Mouse (Mus musculus): ENCODE data around the gene Gm5089. TPM values are rescaled to one million over a fixed set of nuclear protein-coding genes. Genes with fewer than 3 reads are reported as not detected.
"Not testable (repeated sequence)": the region's sequence is repeated elsewhere in the genome, so short reads cannot be mapped to it uniquely, and the experiment has no call there.

The Gm5089 gene
- polyA plus RNA-seq, 1 experiment from 2014 or later: not detected

GRCm38 (mm10) chr14:122464351-122464762 lies 13.4 kb upstream of the Gm5089 start:
- no peak overlapping the region for H3K27ac ChIP-seq (ENCODE audit: low read length)
- 0 out of 2 replicates have a peak, but pooled peaks have one; percentile 4 for ATAC-seq (ENCODE audit: low FRiP score, low TSS enrichment)

GRCm38 (mm10) chr14:122463734-122464341 lies 12.9 kb upstream of the Gm5089 start:
- H3K27ac ChIP-seq (ENCODE audit: low read length); H3K9me3 ChIP-seq (ENCODE audit: low read length); H3K36me3 ChIP-seq (ENCODE audit: insufficient read depth, low read length): not testable (repeated sequence)
- peak; percentile 74; the same call in 1 of the 2 replicates for ATAC-seq (ENCODE audit: low FRiP score, low TSS enrichment)
- WGBS: under 1% methylated on average over 51 of the region's 58 CpGs
- peak overlapping the region; percentile 22; the same call in 1 of the 2 replicates for H3K9ac ChIP-seq (replicated peaks; ENCODE audit: low read length)
- peaks cover 20% of the 10 kb centered on the region for H3K4me1 ChIP-seq (ENCODE audit: insufficient read depth, low read length)
- peak overlapping the region; percentile 51 for H3K4me3 ChIP-seq (ENCODE audit: low read length)
- H3K27me3 ChIP-seq (ENCODE audit: insufficient read depth, low read length): peaks cover 88% of the 10 kb centered on the region
- H3K4me2 ChIP-seq (replicated peaks; ENCODE audit: low read depth, low read length): peak overlapping the region; percentile 84

More at GRCm38 (mm10) chr14:122464351-122464762, 13.4 kb upstream of the Gm5089 start:
- Histone ChIP-seq H3K9ac (replicated peaks; ENCODE audit: low read length) (peak overlapping the region; percentile 22; the same call in 1 of the 2 replicates), H3K4me2 (replicated peaks; ENCODE audit: low read depth, low read length) (peak overlapping the region; percentile 84), H3K27me3 (ENCODE audit: insufficient read depth, low read length) (peaks cover 93% of the 10 kb centered on the region), H3K36me3 (ENCODE audit: insufficient read depth, low read length) (no peaks in the 10 kb centered on the region), H3K4me1 (ENCODE audit: insufficient read depth, low read length) (peaks cover 20% of the 10 kb centered on the region), H3K4me3 (ENCODE audit: low read length) (peak overlapping the region; percentile 51), H3K9me3 (ENCODE audit: low read length) (no peaks in the 10 kb centered on the region)
- WGBS: under 1% methylated on average over 37 of the region's 62 CpGs

GRCm38 (mm10) chr14:122463080-122463691 lies 12.3 kb upstream of the Gm5089 start:
- no peak overlapping the region for H3K27ac ChIP-seq (ENCODE audit: low read length)

GRCm38 (mm10) chr14:122462689-122463079 lies 11.8 kb upstream of the Gm5089 start:
- H3K4me2 ChIP-seq (replicated peaks; ENCODE audit: low read depth, low read length): no peak overlapping the region
- WGBS: 16% methylated on average over 17 of the region's 17 CpGs
- ATAC-seq (ENCODE audit: low FRiP score, low TSS enrichment): 0 out of 2 replicates have a peak, but pooled peaks have one; percentile 14
- no peaks in the 10 kb centered on the region for H3K9me3 ChIP-seq (ENCODE audit: low read length)
- peaks cover 20% of the 10 kb centered on the region for H3K4me1 ChIP-seq (ENCODE audit: insufficient read depth, low read length)
- no peak overlapping the region for H3K9ac ChIP-seq (replicated peaks; ENCODE audit: low read length)
- no peaks in the 10 kb centered on the region for H3K36me3 ChIP-seq (ENCODE audit: insufficient read depth, low read length)
- H3K27ac ChIP-seq (ENCODE audit: low read length): no peak overlapping the region
- H3K4me3 ChIP-seq (ENCODE audit: low read length): no peak overlapping the region
- H3K27me3 ChIP-seq (ENCODE audit: insufficient read depth, low read length): peaks cover 81% of the 10 kb centered on the region

More at GRCm38 (mm10) chr14:122463080-122463691, 12.3 kb upstream of the Gm5089 start:
- ATAC-seq (ENCODE audit: low FRiP score, low TSS enrichment): peak; percentile 35
- Histone ChIP-seq H3K27me3 (ENCODE audit: insufficient read depth, low read length) (peaks cover 86% of the 10 kb centered on the region), H3K4me2 (replicated peaks; ENCODE audit: low read depth, low read length) (peak overlapping the region; percentile 84), H3K4me3 (ENCODE audit: low read length) (peak overlapping the region; percentile 51), H3K9ac (replicated peaks; ENCODE audit: low read length) (no peak overlapping the region), H3K36me3 (ENCODE audit: insufficient read depth, low read length) (no peaks in the 10 kb centered on the region), H3K4me1 (ENCODE audit: insufficient read depth, low read length) (peaks cover 20% of the 10 kb centered on the region), H3K9me3 (ENCODE audit: low read length) (no peaks in the 10 kb centered on the region)
- WGBS: 1% methylated on average over 40 of the region's 40 CpGs

GRCm38 (mm10) chr14:122461966-122462365 lies 11.1 kb upstream of the Gm5089 start:
- peaks cover 20% of the 10 kb centered on the region for H3K4me1 ChIP-seq (ENCODE audit: insufficient read depth, low read length)
- peaks cover 74% of the 10 kb centered on the region for H3K27me3 ChIP-seq (ENCODE audit: insufficient read depth, low read length)
- H3K9me3 ChIP-seq (ENCODE audit: low read length): no peaks in the 10 kb centered on the region
- no peaks in the 10 kb centered on the region for H3K36me3 ChIP-seq (ENCODE audit: insufficient read depth, low read length)
- no peak overlapping the region for H3K9ac ChIP-seq (replicated peaks; ENCODE audit: low read length)
- H3K4me3 ChIP-seq (ENCODE audit: low read length): no peak overlapping the region
- 23% methylated on average over 9 of the region's 9 CpGs for WGBS
- no peak for ATAC-seq (ENCODE audit: low FRiP score, low TSS enrichment)
- no peak overlapping the region for H3K27ac ChIP-seq (ENCODE audit: low read length)
- H3K4me2 ChIP-seq (replicated peaks; ENCODE audit: low read depth, low read length): no peak overlapping the region

- H3K4me2 ChIP-seq (replicated peaks; ENCODE audit: low read depth, low read length): no peak overlapping the region
- 56% methylated on average over 3 of the region's 3 CpGs for WGBS
- H3K36me3 ChIP-seq (ENCODE audit: insufficient read depth, low read length): no peaks in the 10 kb centered on the region
- H3K9me3 ChIP-seq (ENCODE audit: low read length): no peaks in the 10 kb centered on the region
- H3K27ac ChIP-seq (ENCODE audit: low read length): no peak overlapping the region
- no peak overlapping the region for H3K9ac ChIP-seq (replicated peaks; ENCODE audit: low read length)
- peaks cover 71% of the 10 kb centered on the region for H3K27me3 ChIP-seq (ENCODE audit: insufficient read depth, low read length)
- ATAC-seq (ENCODE audit: low FRiP score, low TSS enrichment): no peak
- H3K4me1 ChIP-seq (ENCODE audit: insufficient read depth, low read length): peaks cover 20% of the 10 kb centered on the region
- no peak overlapping the region for H3K4me3 ChIP-seq (ENCODE audit: low read length)
Measured at GRCm38 (mm10) chr14:122461500-122461899, 10.6 kb upstream of the Gm5089 start.

GRCm38 (mm10) chr14:122460226-122460625 lies 9.3 kb upstream of the Gm5089 start:
- Histone ChIP-seq H3K36me3 (ENCODE audit: insufficient read depth, low read length) (no peaks in the 10 kb centered on the region), H3K9me3 (ENCODE audit: low read length) (no peaks in the 10 kb centered on the region), H3K9ac (replicated peaks; ENCODE audit: low read length) (no peak overlapping the region), H3K4me3 (ENCODE audit: low read length) (no peak overlapping the region), H3K4me2 (replicated peaks; ENCODE audit: low read depth, low read length) (no peak overlapping the region), H3K27me3 (ENCODE audit: insufficient read depth, low read length) (peaks cover 70% of the 10 kb centered on the region), H3K27ac (ENCODE audit: low read length) (no peak overlapping the region), H3K4me1 (ENCODE audit: insufficient read depth, low read length) (peaks cover 15% of the 10 kb centered on the region)
- WGBS: 45% methylated on average over 5 of the region's 5 CpGs
- ATAC-seq (ENCODE audit: low FRiP score, low TSS enrichment): no peak

- ATAC-seq (ENCODE audit: low FRiP score, low TSS enrichment): no peak
- H3K27ac ChIP-seq (ENCODE audit: low read length): no peak overlapping the region
- no peak overlapping the region for H3K4me3 ChIP-seq (ENCODE audit: low read length)
- H3K4me1 ChIP-seq (ENCODE audit: insufficient read depth, low read length): peaks cover 11% of the 10 kb centered on the region
- no peak overlapping the region for H3K9ac ChIP-seq (replicated peaks; ENCODE audit: low read length)
- no peaks in the 10 kb centered on the region for H3K36me3 ChIP-seq (ENCODE audit: insufficient read depth, low read length)
- no peak overlapping the region for H3K4me2 ChIP-seq (replicated peaks; ENCODE audit: low read depth, low read length)
- WGBS: 87% methylated on average over 1 of the region's 1 CpGs
- peaks cover 70% of the 10 kb centered on the region for H3K27me3 ChIP-seq (ENCODE audit: insufficient read depth, low read length)
- H3K9me3 ChIP-seq (ENCODE audit: low read length): no peaks in the 10 kb centered on the region
Measured at GRCm38 (mm10) chr14:122459776-122460175, 8.9 kb upstream of the Gm5089 start.

- H3K27ac ChIP-seq (ENCODE audit: low read length); H3K36me3 ChIP-seq (ENCODE audit: insufficient read depth, low read length); H3K4me3 ChIP-seq (ENCODE audit: low read length); H3K4me1 ChIP-seq (ENCODE audit: insufficient read depth, low read length); H3K4me2 ChIP-seq (replicated peaks; ENCODE audit: low read depth, low read length); H3K9me3 ChIP-seq (ENCODE audit: low read length); ATAC-seq (ENCODE audit: low FRiP score, low TSS enrichment); H3K9ac ChIP-seq (replicated peaks; ENCODE audit: low read length): not testable (repeated sequence)
- peaks cover 69% of the 10 kb centered on the region for H3K27me3 ChIP-seq (ENCODE audit: insufficient read depth, low read length)
- 86% methylated on average over 6 of the region's 12 CpGs for WGBS
Measured at GRCm38 (mm10) chr14:122459332-122459731, 8.4 kb upstream of the Gm5089 start.

- ATAC-seq (ENCODE audit: low FRiP score, low TSS enrichment): no peak
- no peak overlapping the region for H3K9ac ChIP-seq (replicated peaks; ENCODE audit: low read length)
Measured at GRCm38 (mm10) chr14:122455562-122455958, 4.6 kb upstream of the Gm5089 start.

More at GRCm38 (mm10) chr14:122455562-122455958, 4.6 kb upstream of the Gm5089 start:
- WGBS: 75% methylated on average over 4 of the region's 4 CpGs
- Histone ChIP-seq H3K27ac (ENCODE audit: low read length) (no peak overlapping the region), H3K27me3 (ENCODE audit: insufficient read depth, low read length) (peaks cover 74% of the 10 kb centered on the region), H3K36me3 (ENCODE audit: insufficient read depth, low read length) (no peaks in the 10 kb centered on the region), H3K4me2 (replicated peaks; ENCODE audit: low read depth, low read length) (no peak overlapping the region), H3K4me3 (ENCODE audit: low read length) (no peak overlapping the region), H3K9me3 (ENCODE audit: low read length) (no peaks in the 10 kb centered on the region), H3K4me1 (ENCODE audit: insufficient read depth, low read length) (peaks cover 18% of the 10 kb centered on the region)

Data from kidney, embryonic 16.5 days (tissue).